Mouse (Mus musculus): ENCODE measurements around the gene Hs6st2.

Gene Hs6st2

DNA sequence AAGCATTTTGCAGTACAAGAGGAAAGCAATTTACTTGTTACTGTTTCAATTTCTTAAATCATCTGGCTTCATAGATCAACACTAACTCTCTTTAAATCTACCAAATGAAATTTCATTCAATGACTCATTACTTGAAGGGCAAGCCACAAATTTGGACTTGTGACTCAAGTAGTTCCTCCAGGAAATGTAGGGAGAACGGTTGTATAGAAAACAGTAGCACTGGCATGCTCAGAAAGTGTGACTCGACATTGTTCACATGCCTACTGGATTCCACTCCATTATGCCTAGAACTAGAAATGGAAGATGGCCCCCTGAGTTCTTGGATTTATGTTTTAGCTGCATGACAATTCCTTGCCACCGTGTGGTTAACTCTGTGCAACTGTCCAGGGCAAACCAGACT, 100.0 kb downstream of the Hs6st2 start:
- no peak for DNase-seq

GRCm38 (mm10) chrX:51561880-51562279, 119.8 kb downstream of the Hs6st2 start:
- no peak for DNase-seq

DNA sequence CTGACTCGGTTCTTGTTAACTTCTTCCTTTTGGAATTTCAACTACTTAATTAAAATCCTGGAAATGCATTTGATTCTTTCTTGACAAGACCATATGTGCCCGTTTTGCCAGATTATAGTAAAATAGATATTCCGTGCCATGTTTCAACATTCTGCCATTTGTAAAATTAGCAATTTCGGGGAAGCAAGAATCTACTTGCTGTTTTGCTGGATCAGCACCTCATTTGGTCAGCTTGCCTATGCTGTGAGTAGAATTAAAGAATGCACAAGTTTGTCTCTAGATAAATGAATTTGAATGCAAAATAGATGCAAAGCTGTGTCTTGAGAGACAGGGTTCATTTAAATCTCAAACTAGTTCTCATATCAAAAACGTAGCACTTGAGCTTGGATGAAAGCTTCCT, 142.0 kb downstream of the Hs6st2 start:
- no peak for DNase-seq

DNA sequence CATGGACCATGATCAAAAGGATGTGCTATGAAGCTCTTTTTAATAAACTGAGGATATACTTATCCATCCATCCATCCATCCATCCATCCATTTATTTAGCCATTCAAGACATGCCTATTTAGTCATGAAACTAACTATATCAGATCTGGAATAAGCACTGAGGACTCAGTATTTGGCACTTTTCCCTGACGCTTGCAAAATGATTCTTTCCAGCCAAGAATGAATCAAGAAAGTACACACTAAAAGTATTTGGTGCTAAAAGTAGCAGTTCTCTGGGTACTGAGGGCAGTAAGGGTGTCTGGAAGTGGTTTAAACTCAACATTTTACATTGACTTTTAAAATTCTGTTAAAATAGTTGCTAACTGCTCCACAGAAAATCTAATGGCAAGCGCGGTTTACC, 144.6 kb downstream of the Hs6st2 start:
- DNase-seq, result peak; percentile 3

- DNase-seq, result peak; percentile 27
Measured at GRCm38 (mm10) chrX:51535226-51535625, 146.4 kb downstream of the Hs6st2 start.

DNA sequence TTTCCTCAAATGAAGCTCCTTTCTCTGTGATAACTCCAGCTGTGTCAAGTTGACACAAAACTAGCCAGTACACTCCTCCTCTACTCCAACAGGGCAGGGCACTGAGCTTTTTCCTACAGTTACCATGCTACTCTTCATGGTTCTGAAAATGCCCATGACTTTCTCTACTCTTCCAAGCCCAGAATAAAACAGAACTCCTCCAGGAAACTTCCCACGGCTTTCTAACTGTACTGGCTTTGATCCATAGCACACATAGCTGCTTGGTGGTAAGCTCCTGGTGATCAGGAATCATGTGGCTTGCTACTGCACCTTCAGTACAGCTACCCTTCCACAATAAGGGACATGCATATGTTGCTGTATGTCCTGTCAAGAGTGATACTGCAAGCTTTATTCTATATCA, 150.5 kb downstream of the Hs6st2 start:
- peak; percentile 2 for DNase-seq

DNA sequence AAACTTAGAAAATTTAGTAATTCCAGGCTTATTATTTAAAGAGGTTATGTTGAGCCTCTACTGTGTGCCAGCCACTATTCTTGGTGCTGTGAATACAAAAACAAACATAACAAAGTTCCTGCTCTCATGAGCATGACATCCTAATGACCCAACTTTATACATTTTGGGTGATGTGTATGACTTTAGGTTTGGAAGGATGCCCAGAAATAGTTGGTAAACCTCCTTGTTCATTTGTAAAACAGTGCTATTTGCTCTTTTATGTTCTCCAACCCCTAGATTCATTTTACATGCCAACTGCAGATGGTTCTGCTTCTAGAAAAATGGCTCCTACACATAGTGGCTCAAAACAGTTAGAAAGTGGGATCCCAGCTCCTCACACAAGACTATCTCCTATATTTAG, 153.1 kb downstream of the Hs6st2 start:
- DNase-seq, result no peak

GRCm38 (mm10) chrX:51514831-51515230, 166.8 kb downstream of the Hs6st2 start:
- DNase-seq, result no peak

- DNase-seq, result no peak
Measured at GRCm38 (mm10) chrX:51506526-51506925, 175.1 kb downstream of the Hs6st2 start.

DNA sequence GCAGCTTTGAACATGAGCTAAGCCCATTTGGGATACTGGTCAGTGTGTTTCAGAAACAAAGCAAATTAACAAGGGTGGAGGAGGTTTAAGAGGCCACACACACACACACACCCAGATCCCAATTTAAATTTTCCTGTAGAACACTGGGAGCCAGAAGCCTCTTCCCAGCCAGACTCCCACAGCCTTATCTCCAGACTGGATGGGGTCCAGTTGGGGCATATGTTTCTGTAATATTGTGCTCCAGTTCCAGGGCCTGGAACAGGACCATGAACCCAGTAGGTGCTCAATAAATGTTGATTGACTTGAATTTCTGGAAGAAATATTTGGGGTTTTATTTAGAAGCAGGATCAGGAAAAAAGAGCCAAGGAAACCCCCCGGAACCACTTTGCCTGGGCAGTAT, 176.0 kb downstream of the Hs6st2 start:
- DNase-seq, result no peak

DNA sequence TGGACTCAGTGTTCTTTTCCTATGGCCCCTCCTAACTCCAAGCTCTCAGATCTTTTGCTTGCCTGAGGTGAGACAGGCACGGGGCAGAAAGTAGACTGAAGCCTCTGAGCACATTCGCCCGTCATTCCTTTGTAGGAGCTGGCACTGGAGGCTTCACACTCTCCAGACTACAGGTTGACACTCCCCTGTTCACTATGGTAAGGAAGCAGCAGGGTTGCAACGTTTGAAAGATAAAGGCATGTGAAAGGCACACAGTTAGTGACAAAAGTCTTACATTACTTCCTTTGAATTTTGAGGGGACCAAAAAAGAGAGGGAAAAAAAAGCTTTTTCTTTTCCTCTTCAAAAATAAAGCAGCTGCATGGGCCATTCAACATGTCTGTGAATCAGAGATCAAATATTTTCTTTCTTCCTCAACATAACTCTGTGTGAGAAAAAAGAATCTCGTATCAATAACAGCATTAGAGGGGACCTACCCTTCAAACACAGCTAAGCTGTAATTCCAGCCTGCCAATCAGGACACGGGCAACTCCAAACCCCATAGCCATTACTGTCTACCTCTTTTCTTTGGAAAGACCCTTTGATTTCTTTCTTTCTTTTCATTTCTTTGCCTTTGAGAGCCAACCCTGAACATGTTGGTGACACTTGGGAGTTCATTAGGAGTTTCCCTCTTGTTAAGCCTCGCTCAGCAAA, 177.7 kb downstream of the Hs6st2 start:
- no peak for DNase-seq

DNA sequence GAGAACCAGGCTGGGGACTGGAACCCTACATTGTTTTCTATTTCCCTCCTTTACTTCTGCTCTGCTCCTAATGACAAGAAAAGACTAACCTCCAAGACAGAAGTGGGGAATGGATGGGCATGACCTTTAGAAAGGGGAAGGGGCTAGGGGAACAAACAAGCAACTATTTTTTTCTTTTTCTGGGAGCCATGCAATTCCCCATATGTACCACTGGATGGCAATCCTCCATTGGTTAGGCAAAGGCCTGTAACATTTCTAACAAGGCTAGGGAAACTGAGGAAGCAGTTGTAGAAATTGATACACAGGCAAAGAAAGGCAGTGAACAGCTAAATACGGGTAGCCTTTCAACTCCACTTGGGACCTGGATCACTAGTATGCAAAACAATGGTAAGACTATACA, 183.8 kb downstream of the Hs6st2 start:
- no peak for DNase-seq

- no peak for DNase-seq
Measured at GRCm38 (mm10) chrX:51488374-51488773, 193.3 kb downstream of the Hs6st2 start.

DNA sequence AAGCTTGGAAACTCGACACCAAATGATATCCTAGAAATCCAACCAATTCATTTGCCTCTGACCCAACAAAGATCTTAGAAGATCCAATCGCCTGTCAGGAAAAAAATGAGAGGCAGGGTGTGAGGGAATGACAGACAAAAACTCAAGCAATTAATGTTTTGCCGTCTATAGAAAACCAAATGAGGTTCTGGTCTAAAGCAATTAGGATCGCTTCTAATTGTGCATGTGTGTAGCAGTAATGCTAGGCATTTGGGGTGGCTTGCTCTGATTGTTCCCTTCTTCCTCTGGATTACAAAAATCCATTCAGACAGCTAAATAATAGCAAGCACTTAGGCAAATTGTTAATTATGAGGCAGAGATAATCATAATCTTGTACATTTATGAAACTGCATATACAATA, 212.2 kb downstream of the Hs6st2 start:
- no peak for DNase-seq

DNA sequence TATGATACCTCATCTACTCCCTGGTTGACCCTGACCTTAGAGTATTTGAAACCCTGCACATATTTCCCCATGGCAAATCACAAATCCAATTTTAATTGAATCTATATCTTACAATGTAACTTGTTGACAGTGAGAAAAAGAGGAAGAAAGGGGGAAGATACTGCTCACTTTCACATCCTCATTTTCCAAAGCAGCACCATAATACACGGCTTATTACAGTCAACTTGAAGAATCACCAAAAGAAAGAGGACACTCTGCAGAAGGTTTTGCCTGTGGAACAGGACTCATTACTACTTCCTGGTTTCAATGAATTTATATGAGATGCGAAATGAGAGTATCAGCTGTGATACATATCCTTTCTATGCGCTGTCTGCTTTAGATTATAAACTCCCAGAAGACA, 220.2 kb downstream of the Hs6st2 start:
- DNase-seq, result no peak

- DNase-seq, result no peak
Measured at GRCm38 (mm10) chrX:51443366-51443765, 238.3 kb downstream of the Hs6st2 start.

GRCm38 (mm10) chrX:51431706-51432105, 249.9 kb downstream of the Hs6st2 start:
- DNase-seq, result no peak

- no peak for DNase-seq
Measured at GRCm38 (mm10) chrX:51425031-51425430, 256.6 kb downstream of the Hs6st2 start.

DNA sequence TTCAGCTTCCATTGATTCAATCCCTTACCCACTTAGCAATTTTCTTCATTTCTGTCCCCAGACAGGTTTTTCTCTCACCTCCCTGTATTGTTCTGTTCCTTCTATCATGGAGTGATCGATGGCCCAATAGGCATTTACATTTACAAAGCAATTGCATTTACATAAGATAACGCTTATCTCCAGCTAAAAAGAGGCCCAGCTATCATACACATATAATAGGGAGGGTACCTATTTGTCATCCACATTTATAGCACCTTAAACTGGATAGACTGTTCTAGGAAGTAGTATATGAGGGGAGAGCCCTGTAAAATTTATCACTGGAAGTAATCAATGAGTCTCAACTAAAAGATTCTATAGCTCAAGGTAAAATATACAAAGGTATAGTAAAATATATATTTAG, 271.4 kb downstream of the Hs6st2 start:
- DNase-seq, result no peak

DNA sequence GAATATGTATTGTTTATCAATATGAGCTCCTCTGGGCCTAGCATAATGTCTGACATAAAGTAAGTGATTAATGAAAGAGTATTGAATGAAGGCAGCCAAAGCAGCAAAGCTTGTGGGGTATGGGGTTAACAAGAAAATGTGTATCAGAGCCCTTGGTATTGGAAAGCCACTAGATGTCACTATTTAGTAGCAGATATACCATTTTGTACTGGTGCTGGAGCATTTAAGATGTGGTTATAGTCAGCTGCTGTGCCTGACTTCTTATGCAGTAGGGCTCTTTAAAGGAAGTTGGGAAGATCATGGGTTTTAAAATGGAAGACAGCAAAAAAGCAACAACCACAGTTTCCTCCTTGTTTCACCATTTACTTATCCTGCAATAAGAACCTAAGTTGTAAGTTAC, 284.2 kb downstream of the Hs6st2 start:
- no peak for DNase-seq

- peak; percentile 60 for DNase-seq
Measured at GRCm38 (mm10) chrX:51374670-51375069, 307.0 kb downstream of the Hs6st2 start.

DNA sequence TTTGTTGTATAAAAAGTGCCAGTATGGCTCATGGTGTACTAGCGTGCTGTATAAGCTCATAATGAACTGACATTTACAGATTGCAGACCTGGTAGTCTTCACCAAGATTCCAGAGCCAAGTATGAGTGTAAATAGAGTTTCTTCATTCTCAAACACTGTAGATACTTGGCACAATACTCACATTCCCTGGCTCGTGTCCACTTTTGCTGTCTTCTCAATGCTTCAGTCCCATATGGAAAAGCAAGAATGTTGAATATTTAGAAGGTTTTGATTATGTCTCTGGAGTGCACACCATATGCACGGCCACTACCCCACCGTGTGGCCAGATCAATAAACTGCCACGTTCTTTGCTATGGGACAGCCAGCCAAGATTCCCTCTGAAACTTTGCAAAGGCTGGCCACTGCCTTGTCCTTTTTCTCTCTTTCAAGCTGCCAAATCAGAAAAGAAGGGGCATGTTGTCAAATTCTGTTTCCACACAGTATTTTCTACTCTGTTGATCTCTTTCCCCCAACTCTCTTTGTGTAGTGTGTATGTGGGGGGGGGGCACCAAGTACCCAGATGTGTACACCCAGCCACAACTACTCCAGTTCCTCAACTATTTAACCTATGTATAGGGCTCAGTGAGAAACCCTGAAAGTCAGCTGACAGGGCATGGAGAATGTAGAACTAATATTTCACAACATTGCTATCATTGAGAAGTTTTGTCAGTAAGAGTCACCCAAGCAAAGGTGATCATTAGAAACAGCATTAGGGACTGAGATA, 309.0 kb downstream of the Hs6st2 start:
- DNase-seq, result no peak

DNA sequence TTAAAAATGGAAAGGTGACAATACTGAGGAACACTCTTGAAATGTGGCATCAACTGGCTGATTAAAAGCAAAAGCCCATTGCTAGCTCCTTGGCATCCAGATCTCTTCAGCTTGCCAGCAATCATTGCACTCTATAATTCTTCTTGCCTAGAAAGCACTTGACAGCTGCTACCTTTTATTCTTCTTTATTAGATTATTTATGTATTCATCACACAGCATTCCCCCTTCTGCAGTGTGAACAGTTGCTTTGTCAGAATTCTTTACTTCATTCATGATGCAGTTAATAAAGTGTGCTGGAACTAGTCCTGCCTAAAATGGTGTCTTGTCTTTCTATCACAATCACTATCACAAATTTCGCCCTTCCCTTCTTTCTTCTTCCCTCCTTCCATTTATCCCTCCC, 332.0 kb downstream of the Hs6st2 start:
- no peak for DNase-seq

- no peak for DNase-seq
Measured at GRCm38 (mm10) chrX:51343595-51343994, 338.1 kb downstream of the Hs6st2 start.

Measured in right cerebral cortex, adult 18-20 months (tissue).